Mouse (Mus musculus) CH12.LX (cell line): ENCODE data around the gene Hoxb7. TPM values are rescaled to one million over a fixed set of nuclear protein-coding genes. Genes with fewer than 3 reads are reported as not detected.

ENCODE experiments used
- DNase-seq: peaks from one replicate; pipeline ENCODE4 v3.0.0-alpha.2; 2013; ENCODE audit errors: extremely low read depth
- H3K27ac ChIP-seq: 2 replicates; pipeline ENCODE4 v1.5.1; 2012; ENCODE audit warnings: low read depth, mild to moderate bottlenecking, control low read depth, moderate library complexity; ENCODE audit not compliant: insufficient read depth
- H3K27me3 ChIP-seq: replicated peaks from 2 replicates; pipeline ENCODE3; 2012; ENCODE audit warnings: inconsistent platforms
- H3K36me3 ChIP-seq, 2 experiments: replicated peaks in 1 of 2; 2 replicates each; pipeline versions ENCODE3 to v1.6.1; 2012; ENCODE audit warnings: inconsistent platforms in 1 of 2, low read length in 1 of 2, mild to moderate bottlenecking in 1 of 2, mixed read lengths in 1 of 2, moderate library complexity in 1 of 2; ENCODE audit not compliant: control insufficient read depth in 1 of 2, insufficient read depth in 1 of 2
- H3K4me1 ChIP-seq, 2 experiments: 2 replicates each; pipeline ENCODE4 v1.6.1; 2012; ENCODE audit warnings: inconsistent platforms in 1 of 2, moderate library complexity in 1 of 2; ENCODE audit not compliant: insufficient read depth in 2 of 2, control insufficient read depth in 1 of 2
- H3K4me2 ChIP-seq: 2 replicates; pipeline ENCODE4 v1.6.1; 2012; ENCODE audit warnings: low read depth, mild to moderate bottlenecking, control low read depth; ENCODE audit not compliant: poor library complexity, insufficient read depth, severe bottlenecking
- H3K4me3 ChIP-seq, 3 experiments: fragments of 150-350 bp in 1 of 3; sonication (generic) in 1 of 3; replicated peaks in 1 of 3; 2 replicates each; pipeline versions ENCODE3 to v1.5.1; 2011 to 2012; ENCODE audit warnings: low read depth in 2 of 3, low read length in 2 of 3, mild to moderate bottlenecking in 2 of 3, moderate library complexity in 2 of 3, control low read depth in 1 of 3, improper control_type of control experiment in 1 of 3, inconsistent platforms in 1 of 3, mixed read lengths in 1 of 3; ENCODE audit not compliant: poor library complexity in 1 of 3
- H3K79me2 ChIP-seq: replicated peaks from 2 replicates; pipeline ENCODE4 v1.6.1; 2012; ENCODE audit warnings: mild to moderate bottlenecking, moderate library complexity; ENCODE audit not compliant: control insufficient read depth, poor library complexity, insufficient read depth, severe bottlenecking; ENCODE audit errors: extremely low read depth
- H3K9ac ChIP-seq: 2 replicates; pipeline ENCODE4 v1.6.1; 2012; ENCODE audit warnings: low read depth, mild to moderate bottlenecking, control low read depth, moderate library complexity; ENCODE audit not compliant: insufficient read depth
- H3K9me3 ChIP-seq: replicated peaks from 2 replicates; pipeline ENCODE3; 2012; ENCODE audit warnings: low read length, inconsistent platforms, mixed read lengths
- BHLHE40 ChIP-seq: IDR thresholded peaks from 2 replicates; pipeline ENCODE4 v1.6.1; 2011; ENCODE audit warnings: mild to moderate bottlenecking, low read depth, low read length, improper control_type of control experiment
- CHD2 ChIP-seq: IDR thresholded peaks from 2 replicates; pipeline ENCODE4 v1.6.1; 2011; ENCODE audit warnings: low read length, improper control_type of control experiment
- E2F4 ChIP-seq: IDR thresholded peaks from 2 replicates; pipeline ENCODE4 v1.6.1; 2011; ENCODE audit warnings: low read depth, low read length, improper control_type of control experiment; ENCODE audit not compliant: insufficient replicate concordance
- ELF1 ChIP-seq: IDR thresholded peaks from 2 replicates; pipeline ENCODE4 v1.6.1; 2014; ENCODE audit warnings: low read depth, mild to moderate bottlenecking, inconsistent platforms, low read length, improper control_type of control experiment
- EP300 ChIP-seq: IDR thresholded peaks from 2 replicates; pipeline ENCODE4 v1.6.1; 2011; ENCODE audit warnings: low read length, improper control_type of control experiment
- GABPA ChIP-seq: IDR thresholded peaks from 2 replicates; pipeline ENCODE4 v1.6.1; 2012; ENCODE audit warnings: low read depth, low read length, improper control_type of control experiment, inconsistent platforms; ENCODE audit not compliant: insufficient replicate concordance
- HCFC1 ChIP-seq: IDR thresholded peaks from 2 replicates; pipeline ENCODE4 v1.6.1; 2012; ENCODE audit warnings: low read depth, mild to moderate bottlenecking, inconsistent platforms, low read length, improper control_type of control experiment
- IRF4 ChIP-seq: IDR thresholded peaks from 2 replicates; pipeline ENCODE4 v1.6.1; 2014; ENCODE audit warnings: low read depth, mild to moderate bottlenecking, inconsistent platforms, low read length, improper control_type of control experiment
- JUN ChIP-seq: IDR thresholded peaks from 2 replicates; pipeline ENCODE4 v1.6.1; 2011; ENCODE audit warnings: low read depth, mild to moderate bottlenecking, low read length, improper control_type of control experiment, moderate library complexity; ENCODE audit not compliant: insufficient read depth
- JUND ChIP-seq: conservative IDR thresholded peaks from 2 replicates; pipeline ENCODE4 v1.6.1; 2011; ENCODE audit warnings: low read depth, low read length, improper control_type of control experiment
- KAT2A ChIP-seq: IDR thresholded peaks from 2 replicates; pipeline ENCODE4 v1.6.1; 2012; ENCODE audit warnings: low read length, improper control_type of control experiment, inconsistent platforms; ENCODE audit not compliant: insufficient replicate concordance
- MAFK ChIP-seq: IDR thresholded peaks from 2 replicates; pipeline ENCODE4 v1.6.1; 2011; ENCODE audit warnings: low read length, improper control_type of control experiment; ENCODE audit not compliant: insufficient replicate concordance
- MAX ChIP-seq: IDR thresholded peaks from 2 replicates; pipeline ENCODE4 v1.6.1; 2011; ENCODE audit warnings: low read length, improper control_type of control experiment
- MAZ ChIP-seq: IDR thresholded peaks from 2 replicates; pipeline ENCODE4 v1.6.1; 2012; ENCODE audit warnings: low read depth, mild to moderate bottlenecking, inconsistent platforms, low read length, improper control_type of control experiment, moderate library complexity
- NELFE ChIP-seq: IDR thresholded peaks from 2 replicates; pipeline ENCODE4 v1.6.1; 2011; ENCODE audit warnings: low read depth, low read length, improper control_type of control experiment
- NRF1 ChIP-seq: IDR thresholded peaks from 2 replicates; pipeline ENCODE4 v1.6.1; 2014; ENCODE audit warnings: low read depth, mild to moderate bottlenecking, inconsistent platforms, low read length, improper control_type of control experiment, moderate library complexity
- PAX5 ChIP-seq: IDR thresholded peaks from 2 replicates; pipeline ENCODE4 v1.6.1; 2012; ENCODE audit warnings: low read length, inconsistent platforms, mixed read lengths
- RCOR1 ChIP-seq: conservative IDR thresholded peaks from 2 replicates; pipeline ENCODE4 v1.6.1; 2012; ENCODE audit warnings: low read depth, mild to moderate bottlenecking, inconsistent platforms, low read length, improper control_type of control experiment
- SIN3A ChIP-seq: IDR thresholded peaks from 2 replicates; pipeline ENCODE4 v1.6.1; 2012; ENCODE audit warnings: low read length, improper control_type of control experiment, inconsistent platforms
- TCF12 ChIP-seq: IDR thresholded peaks from 2 replicates; pipeline ENCODE4 v1.6.1; 2014; ENCODE audit warnings: low read depth, mild to moderate bottlenecking, inconsistent platforms, low read length, improper control_type of control experiment
- USF1 ChIP-seq: IDR thresholded peaks from 2 replicates; pipeline ENCODE4 v1.6.1; 2014; ENCODE audit warnings: low read depth, mild to moderate bottlenecking, inconsistent platforms, low read length, improper control_type of control experiment
- USF2 ChIP-seq: conservative IDR thresholded peaks from 2 replicates; pipeline ENCODE4 v1.6.1; 2011; ENCODE audit warnings: low read depth, low read length, improper control_type of control experiment
- ZKSCAN1 ChIP-seq: IDR thresholded peaks from 2 replicates; pipeline ENCODE4 v1.6.1; 2012; ENCODE audit warnings: low read depth, inconsistent platforms, low read length, improper control_type of control experiment, borderline replicate concordance
- ZMIZ1 ChIP-seq: IDR thresholded peaks from 2 replicates; pipeline ENCODE4 v1.6.1; 2012; ENCODE audit warnings: low read depth, mild to moderate bottlenecking, inconsistent platforms, low read length, improper control_type of control experiment
- ZNF384 ChIP-seq: IDR thresholded peaks from 2 replicates; pipeline ENCODE4 v1.6.1; 2012; ENCODE audit warnings: low read depth, low read length, improper control_type of control experiment, inconsistent platforms
- dilution Hi-C: fragments of 300-500 bp; cut with MboI; formaldehyde crosslinking; loops from 2 replicates; pipeline ENCODE4 v1.14.3; 2020; ENCODE audit warnings: low sequenced_read_pairs; ENCODE audit not compliant: extremely low pct_unique_long_range_greater_than_20kb, extremely low pct_ligation_motif_present
- in situ Hi-C: fragments of 300-500 bp; cut with MboI; formaldehyde crosslinking; loops from 3 replicates; pipeline ENCODE4 v1.14.3; 2019; ENCODE audit warnings: low sequenced_read_pairs, low pct_ligation_motif_present, low pct_unique_long_range_greater_than_20kb, mixed read lengths
- polyA plus RNA-seq: library from polyadenylated mRNA; unstranded; fragments of >175 nt; gene quantifications from 2 replicates; pipeline ENCODE4 v1.2.1, GENCODE M21; 2012; ENCODE audit warnings: low read depth; ENCODE audit not compliant: insufficient read length
- total RNA-seq, 2 experiments: library from RNA; depleted of rRNA; stranded (reverse); fragments of 300-350 nt in 1 of 2; fragments of >200 nt in 1 of 2; gene quantifications; 2 replicates each; pipeline ENCODE4 v1.2.3; 2012 to 2014

Gene Hoxb7
- total and polyA plus RNA-seq, 3 experiments = not detected

DNA sequence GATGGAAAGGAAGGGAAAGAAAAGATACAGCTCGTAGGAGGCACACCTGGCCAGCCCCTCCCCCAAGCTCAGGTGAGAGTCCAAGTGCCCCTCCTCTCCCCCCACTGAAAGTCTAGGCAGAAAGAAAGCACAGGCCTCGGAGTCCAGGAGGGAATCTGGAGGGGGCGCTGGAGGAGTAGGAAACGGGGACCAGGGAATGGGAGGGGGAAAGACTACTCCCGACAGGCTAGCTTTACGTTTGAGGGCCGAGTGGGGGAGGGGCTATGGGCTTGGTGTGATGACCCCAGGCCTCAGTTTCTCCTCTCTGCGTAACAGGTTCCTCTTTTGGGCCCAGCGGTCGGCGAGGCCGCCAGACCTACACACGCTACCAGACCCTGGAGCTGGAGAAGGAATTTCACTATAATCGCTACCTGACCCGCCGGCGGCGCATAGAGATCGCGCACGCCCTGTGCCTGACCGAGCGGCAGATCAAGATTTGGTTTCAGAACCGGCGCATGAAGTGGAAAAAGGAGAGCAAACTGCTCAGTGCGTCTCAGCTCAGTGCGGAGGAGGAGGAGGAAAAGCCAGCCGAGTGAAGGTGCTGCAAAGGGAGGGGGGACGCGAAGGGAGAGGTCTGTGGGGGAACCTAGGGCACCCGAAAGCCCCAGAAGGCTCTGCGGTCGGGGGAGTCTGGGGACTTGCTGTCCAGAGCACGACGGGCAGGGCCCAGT lies 14.1 kb downstream of the Hoxb7 start:
- dilution Hi-C loops = no loop called here
- TF ChIP-seq MAFK (no peak), ZKSCAN1 (no peak), GABPA (no peak), NELFE (no peak), BHLHE40 (no peak), ZMIZ1 (no peak), RCOR1 (no peak), MAX (no peak), PAX5 (no peak), MAZ (no peak)
- TF ChIP-seq, all 38 proteins: peak for 0

DNA sequence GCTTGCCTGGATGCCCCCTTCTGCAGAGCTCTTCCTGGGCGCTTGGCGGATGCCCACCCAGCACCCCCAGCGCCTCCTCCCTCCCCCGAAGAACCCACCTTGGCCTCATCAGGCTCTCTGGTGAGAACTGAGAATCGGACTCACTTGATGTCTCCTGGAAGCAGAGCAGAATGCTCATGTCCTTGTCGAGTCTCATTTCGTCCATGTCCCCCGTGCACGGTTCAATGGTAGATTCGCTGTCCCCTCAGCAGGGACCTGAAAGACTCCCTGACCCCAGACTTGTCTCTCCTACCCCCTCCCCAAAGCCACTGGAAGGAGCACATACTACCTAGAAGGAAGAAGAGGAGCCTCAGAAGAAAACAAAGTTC lies 14.6 kb downstream of the Hoxb7 start:
- TF ChIP-seq NELFE (no peak), CHD2 (no peak), EP300 (no peak), NRF1 (no peak), SIN3A (no peak), TCF12 (no peak), ZMIZ1 (no peak), MAX (no peak), JUND (no peak), USF1 (no peak), IRF4 (no peak), E2F4 (no peak), ZNF384 (no peak), USF2 (no peak), ELF1 (no peak), KAT2A (no peak), ZKSCAN1 (no peak), HCFC1 (no peak), JUN (no peak)
- Histone ChIP-seq H3K9ac (no peak overlapping the region), H3K27ac (no peak overlapping the region), H3K36me3 (no peaks in the 10 kb centered on the region), H3K27me3 (peaks cover 65% of the 10 kb centered on the region), H3K79me2 (no peaks in the 10 kb centered on the region), H3K4me2 (no peak overlapping the region), H3K9me3 (peaks cover 33% of the 10 kb centered on the region), H3K4me1 (peaks cover 0 to 5% of the 10 kb centered on the region in 2 experiments; a peak in 2 of 4 replicates), H3K4me3 (no peak overlapping the region)
- dilution Hi-C loops = no loop called here
- in situ Hi-C loops = loop anchor here (25.0 kb wide), 1 partner anchor 236 kb away; no protein-coding TSS in a partner anchor
- no peak for DNase-seq

More for the DNA sequence above, 14.1 kb downstream of the Hoxb7 start:
- in situ Hi-C loops = loop anchor here (25.0 kb wide), 1 partner anchor 237 kb away; no protein-coding TSS in a partner anchor
- Histone ChIP-seq H3K4me3 (no peak overlapping the region), H3K79me2 (no peaks in the 10 kb centered on the region), H3K9me3 (peaks cover 33% of the 10 kb centered on the region), H3K9ac (no peak overlapping the region), H3K4me2 (no peak overlapping the region), H3K4me1 (peaks cover 0 to 11% of the 10 kb centered on the region in 2 experiments; a peak in 2 of 4 replicates), H3K27ac (no peak overlapping the region), H3K36me3 (no peaks in the 10 kb centered on the region), H3K27me3 (peaks cover 66% of the 10 kb centered on the region)
- no peak for DNase-seq
